Mouse (Mus musculus): ENCODE measurements around the gene Prdx2. TPM values are rescaled to one million over a fixed set of nuclear protein-coding genes. Genes with fewer than 3 reads are reported as not detected.

Gene Prdx2
- polyA plus RNA-seq, 1 experiment from 2014 or later, result 370 TPM

GRCm38 (mm10) chr8:84930582-84930981 is 38.8 kb upstream of the Prdx2 start:
- TF ChIP-seq EP300 (optimal IDR thresholded peaks at IDR 0.05) (no peak), CTCF (IDR thresholded peaks at IDR 0.05; ENCODE audit: low read depth) (no peak)
- 81% methylated on average over 13 of the region's 13 CpGs for WGBS
- no peak for ATAC-seq (ENCODE audit: low FRiP score, low TSS enrichment)

GRCm38 (mm10) chr8:84933767-84934559 is 35.4 kb upstream of the Prdx2 start:
- Histone ChIP-seq H3K36me3 (ENCODE audit: control insufficient read depth, insufficient read depth, low read length) (no peaks in the 10 kb centered on the region), H3K27ac (replicated peaks) (no peak overlapping the region), H3K9me3 (ENCODE audit: control insufficient read depth, low read length) (no peaks in the 10 kb centered on the region), H3K9ac (ENCODE audit: low read length) (no peak overlapping the region), H3K4me2 (replicated peaks; ENCODE audit: low read depth) (no peak overlapping the region), H3K4me3 (ENCODE audit: low read depth, low read length) (no peak overlapping the region), H3K27me3 (ENCODE audit: control insufficient read depth, insufficient read depth, low read length) (peaks cover 15% of the 10 kb centered on the region; the same call in 1 of the 2 replicates), H3K4me1 (replicated peaks; ENCODE audit: control insufficient read depth, insufficient read depth) (0 out of 2 replicates have a peak, but pooled peaks cover 2% of the 10 kb centered on the region)
- ATAC-seq (ENCODE audit: low FRiP score, low TSS enrichment), result no peak
- 78% methylated on average over 16 of the region's 16 CpGs for WGBS
- TF ChIP-seq EP300 (optimal IDR thresholded peaks at IDR 0.05), result no peak
- TF ChIP-seq CTCF (IDR thresholded peaks at IDR 0.05; ENCODE audit: low read depth), result no peak
- DNase-seq (ENCODE audit: low spot score), result no peak

More at GRCm38 (mm10) chr8:84930582-84930981, 38.8 kb upstream of the Prdx2 start:
- Histone ChIP-seq H3K4me3 (ENCODE audit: low read depth, low read length) (no peak overlapping the region), H3K4me2 (replicated peaks; ENCODE audit: low read depth) (no peak overlapping the region), H3K36me3 (ENCODE audit: control insufficient read depth, insufficient read depth, low read length) (no peaks in the 10 kb centered on the region), H3K9ac (ENCODE audit: low read length) (no peak overlapping the region), H3K4me1 (replicated peaks; ENCODE audit: control insufficient read depth, insufficient read depth) (no peaks in the 10 kb centered on the region), H3K27me3 (ENCODE audit: control insufficient read depth, insufficient read depth, low read length) (peaks cover 3% of the 10 kb centered on the region; the same call in 1 of the 2 replicates), H3K27ac (replicated peaks) (no peak overlapping the region), H3K9me3 (ENCODE audit: control insufficient read depth, low read length) (no peaks in the 10 kb centered on the region)
- no peak for DNase-seq (ENCODE audit: low spot score)

GRCm38 (mm10) chr8:84934860-84935259 is 34.5 kb upstream of the Prdx2 start:
- 1% methylated on average over 15 of the region's 15 CpGs for WGBS
- Histone ChIP-seq H3K27me3 (ENCODE audit: control insufficient read depth, insufficient read depth, low read length) (peaks cover 15% of the 10 kb centered on the region; the same call in 1 of the 2 replicates), H3K9ac (ENCODE audit: low read length) (no peak overlapping the region), H3K36me3 (ENCODE audit: control insufficient read depth, insufficient read depth, low read length) (no peaks in the 10 kb centered on the region), H3K27ac (replicated peaks) (no peak overlapping the region), H3K4me1 (replicated peaks; ENCODE audit: control insufficient read depth, insufficient read depth) (0 out of 2 replicates have a peak, but pooled peaks cover 2% of the 10 kb centered on the region), H3K9me3 (ENCODE audit: control insufficient read depth, low read length) (no peaks in the 10 kb centered on the region), H3K4me3 (ENCODE audit: low read depth, low read length) (no peak overlapping the region), H3K4me2 (replicated peaks; ENCODE audit: low read depth) (no peak overlapping the region)
- TF ChIP-seq CTCF (IDR thresholded peaks at IDR 0.05; ENCODE audit: low read depth) (no peak), EP300 (optimal IDR thresholded peaks at IDR 0.05) (no peak)
- no peak for DNase-seq (ENCODE audit: low spot score)
- peak; percentile 11; the same call in 1 of the 2 replicates for ATAC-seq (ENCODE audit: low FRiP score, low TSS enrichment)

- Histone ChIP-seq H3K27me3 (ENCODE audit: control insufficient read depth, insufficient read depth, low read length) (peaks cover 15% of the 10 kb centered on the region; the same call in 1 of the 2 replicates), H3K27ac (replicated peaks) (no peak overlapping the region), H3K4me2 (replicated peaks; ENCODE audit: low read depth) (no peak overlapping the region), H3K4me3 (ENCODE audit: low read depth, low read length) (no peak overlapping the region), H3K36me3 (ENCODE audit: control insufficient read depth, insufficient read depth, low read length) (no peaks in the 10 kb centered on the region), H3K9me3 (ENCODE audit: control insufficient read depth, low read length) (no peaks in the 10 kb centered on the region), H3K9ac (ENCODE audit: low read length) (no peak overlapping the region), H3K4me1 (replicated peaks; ENCODE audit: control insufficient read depth, insufficient read depth) (0 out of 2 replicates have a peak, but pooled peaks cover 2% of the 10 kb centered on the region)
- DNase-seq (ENCODE audit: low spot score) (no peak), ATAC-seq (ENCODE audit: low FRiP score, low TSS enrichment) (peak; percentile 27; the same call in 1 of the 2 replicates)
- 6% methylated on average over 14 of the region's 14 CpGs for WGBS
- TF ChIP-seq CTCF (IDR thresholded peaks at IDR 0.05; ENCODE audit: low read depth), result no peak
- TF ChIP-seq EP300 (optimal IDR thresholded peaks at IDR 0.05), result no peak
Measured at GRCm38 (mm10) chr8:84935489-84935888, 33.9 kb upstream of the Prdx2 start.

- 21% methylated on average over 22 of the region's 23 CpGs for WGBS
- Histone ChIP-seq H3K4me3 (ENCODE audit: low read depth, low read length) (peak overlapping the region; percentile 36), H3K27ac (replicated peaks) (no peak overlapping the region), H3K36me3 (ENCODE audit: control insufficient read depth, insufficient read depth, low read length) (no peaks in the 10 kb centered on the region), H3K9ac (ENCODE audit: low read length) (no peak overlapping the region), H3K4me1 (replicated peaks; ENCODE audit: control insufficient read depth, insufficient read depth) (0 out of 2 replicates have a peak, but pooled peaks cover 2% of the 10 kb centered on the region), H3K4me2 (replicated peaks; ENCODE audit: low read depth) (peak overlapping the region; percentile 58), H3K27me3 (ENCODE audit: control insufficient read depth, insufficient read depth, low read length) (peaks cover 15% of the 10 kb centered on the region; the same call in 1 of the 2 replicates), H3K9me3 (ENCODE audit: control insufficient read depth, low read length) (no peaks in the 10 kb centered on the region)
- TF ChIP-seq CTCF (IDR thresholded peaks at IDR 0.05; ENCODE audit: low read depth), result no peak
- TF ChIP-seq EP300 (optimal IDR thresholded peaks at IDR 0.05), result no peak
- DNase-seq (ENCODE audit: low spot score), result no peak
- no peak for ATAC-seq (ENCODE audit: low FRiP score, low TSS enrichment)
Measured at GRCm38 (mm10) chr8:84936041-84936961, 33.1 kb upstream of the Prdx2 start.

Measured in stomach, postnatal 0 days (tissue).